Mouse (Mus musculus) neural tube, embryonic 13.5 days (tissue): ENCODE data around the gene Psmd13. TPM values are rescaled to one million over a fixed set of nuclear protein-coding genes. Genes with fewer than 3 reads are reported as not detected.

ENCODE experiments used
- ATAC-seq: fragments of 200-750 bp; cut with Nextera tagmentation; 2 replicates; pipeline ENCODE4 v1.8.0; 2017; ENCODE audit warnings: low read depth, mild to moderate bottlenecking, moderate TSS enrichment, moderate library complexity
- H3K27ac ChIP-seq: fragments of 300-500 bp; sonication (generic); replicated peaks from 2 replicates; pipeline ENCODE4 v1.5.1; 2015; ENCODE audit warnings: moderate library complexity, mild to moderate bottlenecking, inconsistent platforms
- H3K27me3 ChIP-seq: fragments of 300-500 bp; sonication (generic); 2 replicates; pipeline ENCODE4 v1.6.1; 2015; ENCODE audit warnings: mild to moderate bottlenecking, inconsistent platforms
- H3K36me3 ChIP-seq: fragments of 300-500 bp; sonication (generic); 2 replicates; pipeline ENCODE4 v1.6.1; 2015; ENCODE audit warnings: mild to moderate bottlenecking, inconsistent platforms
- H3K4me1 ChIP-seq: fragments of 300-500 bp; sonication (generic); replicated peaks from 2 replicates; pipeline ENCODE4 v1.6.1; 2015; ENCODE audit warnings: inconsistent platforms
- H3K4me2 ChIP-seq: fragments of 300-500 bp; sonication (generic); 2 replicates; pipeline ENCODE4 v1.6.1; 2015; ENCODE audit warnings: inconsistent platforms, mild to moderate bottlenecking, moderate library complexity
- H3K4me3 ChIP-seq: fragments of 300-500 bp; sonication (generic); 2 replicates; pipeline ENCODE4 v1.5.1; 2015; ENCODE audit warnings: mild to moderate bottlenecking, inconsistent platforms
- H3K9ac ChIP-seq: fragments of 300-500 bp; sonication (generic); 2 replicates; pipeline ENCODE4 v1.6.1; 2015; ENCODE audit warnings: moderate library complexity, mild to moderate bottlenecking, inconsistent platforms
- H3K9me3 ChIP-seq: fragments of 300-500 bp; sonication (generic); 2 replicates; pipeline ENCODE4 v1.6.1; 2016; ENCODE audit warnings: inconsistent platforms
- WGBS: fragments of 180-500 bp; shearing (Covaris S2); methylation state at CpG from one replicate; pipeline ENCODE4 v1.1.7; 2015; 5-methylcytosine and 5-hydroxymethylcytosine counted together
- polyA plus RNA-seq: library from polyadenylated mRNA; unstranded; fragments of >200 nt; fragmentation: Nextera tagmentation; extraction: Ambion mirVana; gene quantifications from 2 replicates; pipeline ENCODE4 v1.2.1, GENCODE M21; 2015

Psmd13 gene
- 258 and 283 TPM in 2 replicates for polyA plus RNA-seq

- H3K27me3 ChIP-seq: no peaks in the 10 kb centered on the region
- H3K9ac ChIP-seq: peak within 1 kb of the TSS; percentile 93
- ATAC-seq: peak; percentile 98
- peaks cover 26% of the 10 kb centered on the region for H3K4me1 ChIP-seq
- WGBS: under 1% methylated on average over 59 of the region's 59 CpGs
- H3K36me3 ChIP-seq: peaks cover 35% of the 10 kb centered on the region
- H3K4me3 ChIP-seq: peak within 1 kb of the TSS; percentile 91
- peak within 1 kb of the TSS; percentile 86 for H3K27ac ChIP-seq
- H3K9me3 ChIP-seq: no peaks in the 10 kb centered on the region
- H3K4me2 ChIP-seq: peak within 1 kb of the TSS; percentile 69
Measured at GRCm38 (mm10) chr7:140881696-140882468, at the start of gene Psmd13, which contains the start of gene Sirt3. Gene Psmd13, plus strand, starts transcription at chr7:140881968. Gene Sirt3, minus strand, starts transcription at chr7:140882309.

GRCm38 (mm10) chr7:140833341-140833740 is 48.4 kb upstream of the Psmd13 start:
- 85% methylated on average over 4 of the region's 4 CpGs for WGBS
- Histone ChIP-seq H3K27ac (no peak overlapping the region), H3K27me3 (no peaks in the 10 kb centered on the region), H3K9me3 (no peaks in the 10 kb centered on the region), H3K9ac (no peak overlapping the region), H3K4me3 (no peak overlapping the region), H3K4me1 (no peaks in the 10 kb centered on the region), H3K4me2 (no peak overlapping the region), H3K36me3 (no peaks in the 10 kb centered on the region)
- ATAC-seq: no peak

- H3K9me3 ChIP-seq: no peaks in the 10 kb centered on the region
- no peak within 1 kb of the TSS for H3K4me3 ChIP-seq
- H3K27ac ChIP-seq: no peak within 1 kb of the TSS
- H3K4me2 ChIP-seq: no peak within 1 kb of the TSS
- H3K27me3 ChIP-seq: 0 out of 2 replicates have a peak, but pooled peaks cover 7% of the 10 kb centered on the region
- no peaks in the 10 kb centered on the region for H3K36me3 ChIP-seq
- no peaks in the 10 kb centered on the region for H3K4me1 ChIP-seq
- no peak within 1 kb of the TSS for H3K9ac ChIP-seq
- 49% methylated on average over 20 of the region's 20 CpGs for WGBS
- no peak for ATAC-seq
Measured at GRCm38 (mm10) chr7:140834968-140835757, 46.6 kb upstream of the Psmd13 start, which contains the start of gene Urah. Gene Urah, plus strand, starts transcription at chr7:140835018.

GRCm38 (mm10) chr7:140835758-140836087 is 46.0 kb upstream of the Psmd13 start:
- WGBS: 92% methylated on average over 2 of the region's 2 CpGs
- no peaks in the 10 kb centered on the region for H3K9me3 ChIP-seq
- no peak overlapping the region for H3K9ac ChIP-seq
- ATAC-seq: no peak
- no peak overlapping the region for H3K27ac ChIP-seq
- no peak overlapping the region for H3K4me3 ChIP-seq
- no peak overlapping the region for H3K4me2 ChIP-seq
- H3K4me1 ChIP-seq: no peaks in the 10 kb centered on the region
- peaks cover 12% of the 10 kb centered on the region for H3K27me3 ChIP-seq
- no peaks in the 10 kb centered on the region for H3K36me3 ChIP-seq

- Histone ChIP-seq H3K27me3 (peaks cover 18% of the 10 kb centered on the region), H3K4me1 (no peaks in the 10 kb centered on the region), H3K4me2 (no peak overlapping the region), H3K27ac (no peak overlapping the region), H3K4me3 (no peak overlapping the region), H3K36me3 (no peaks in the 10 kb centered on the region), H3K9me3 (no peaks in the 10 kb centered on the region), H3K9ac (no peak overlapping the region)
- ATAC-seq: no peak
- WGBS: 89% methylated on average over 9 of the region's 9 CpGs
Measured at GRCm38 (mm10) chr7:140836243-140837115, 45.3 kb upstream of the Psmd13 start.

- no peak overlapping the region for H3K27ac ChIP-seq
- no peaks in the 10 kb centered on the region for H3K4me1 ChIP-seq
- H3K4me3 ChIP-seq: no peak overlapping the region
- no peak for ATAC-seq
- no peaks in the 10 kb centered on the region for H3K36me3 ChIP-seq
- no peak overlapping the region for H3K9ac ChIP-seq
- H3K27me3 ChIP-seq: peaks cover 36% of the 10 kb centered on the region
- H3K4me2 ChIP-seq: no peak overlapping the region
- 69% methylated on average over 5 of the region's 5 CpGs for WGBS
- no peaks in the 10 kb centered on the region for H3K9me3 ChIP-seq
Measured at GRCm38 (mm10) chr7:140839556-140839955, 42.2 kb upstream of the Psmd13 start.

- 38% methylated on average over 19 of the region's 19 CpGs for WGBS
- Histone ChIP-seq H3K36me3 (no peaks in the 10 kb centered on the region), H3K27ac (no peak overlapping the region), H3K4me2 (no peak overlapping the region), H3K9me3 (no peaks in the 10 kb centered on the region), H3K4me3 (no peak overlapping the region), H3K4me1 (no peaks in the 10 kb centered on the region), H3K9ac (no peak overlapping the region), H3K27me3 (peaks cover 36% of the 10 kb centered on the region)
- no peak for ATAC-seq
Measured at GRCm38 (mm10) chr7:140840750-140841735, 40.7 kb upstream of the Psmd13 start.

GRCm38 (mm10) chr7:140843806-140844205 is 38.0 kb upstream of the Psmd13 start:
- Histone ChIP-seq H3K4me2 (no peak overlapping the region), H3K36me3 (no peaks in the 10 kb centered on the region), H3K27me3 (peaks cover 41% of the 10 kb centered on the region), H3K9ac (no peak overlapping the region), H3K27ac (no peak overlapping the region), H3K4me3 (no peak overlapping the region), H3K9me3 (no peaks in the 10 kb centered on the region), H3K4me1 (no peaks in the 10 kb centered on the region)
- WGBS: 82% methylated on average over 7 of the region's 7 CpGs
- ATAC-seq: no peak

- Histone ChIP-seq H3K27ac (no peak within 1 kb of the TSS), H3K9ac (no peak within 1 kb of the TSS), H3K9me3 (no peaks in the 10 kb centered on the region), H3K4me2 (no peak within 1 kb of the TSS), H3K4me1 (no peaks in the 10 kb centered on the region), H3K27me3 (peaks cover 34% of the 10 kb centered on the region), H3K4me3 (no peak within 1 kb of the TSS), H3K36me3 (no peaks in the 10 kb centered on the region)
- 35% methylated on average over 14 of the region's 14 CpGs for WGBS
- ATAC-seq: peak; percentile 80
Measured at GRCm38 (mm10) chr7:140844905-140845665, 36.7 kb upstream of the Psmd13 start, which contains the start of gene Scgb1c1. Gene Scgb1c1, plus strand, starts transcription at chr7:140845547.

- Histone ChIP-seq H3K36me3 (no peaks in the 10 kb centered on the region; the same call in 1 of the 2 replicates), H3K27me3 (peaks cover 29% of the 10 kb centered on the region), H3K27ac (no peak overlapping the region), H3K9ac (no peak overlapping the region), H3K9me3 (no peaks in the 10 kb centered on the region), H3K4me1 (no peaks in the 10 kb centered on the region), H3K4me3 (no peak overlapping the region), H3K4me2 (no peak overlapping the region)
- WGBS: 70% methylated on average over 4 of the region's 4 CpGs
- no peak for ATAC-seq
Measured at GRCm38 (mm10) chr7:140845683-140846082, 36.1 kb upstream of the Psmd13 start.
